12 mouse cellular contexts compared by ENCODE assay signal in the genomic region with DNA sequence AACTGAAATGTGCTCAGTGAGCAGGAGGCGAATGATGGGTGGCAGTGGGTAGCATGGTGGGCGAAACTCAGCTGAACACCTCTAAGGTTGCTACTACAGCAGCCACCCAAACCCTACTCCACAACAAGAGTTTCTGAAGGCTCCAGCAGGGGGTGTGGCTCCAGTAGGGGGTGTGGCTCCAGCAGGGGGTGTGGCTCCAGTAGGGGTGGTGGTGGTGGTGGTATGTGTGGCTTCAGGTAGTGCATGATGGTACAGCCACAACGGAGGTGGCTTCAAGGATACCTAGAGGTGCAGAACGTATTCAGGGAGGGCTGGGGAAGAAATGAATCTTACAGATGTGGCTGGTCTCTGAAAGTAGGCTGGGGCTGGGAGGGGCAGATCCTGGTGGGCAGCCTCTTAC. TPM values are rescaled to one million over a fixed set of nuclear protein-coding genes. Genes with fewer than 3 reads are reported as not detected.
DNase-seq lines count a peak whose midpoint lies in the region; ATAC-seq and TF ChIP-seq lines count a peak whose summit lies in the region.
"Had no signal": no experiment of that assay in that cellular context is flagged by ENCODE, and none has a peak within 500 bp of the region (broad histone marks: within the 10 kb centered on the region; RNA-seq: fewer than 3 reads in every experiment).

No protein-coding gene starts in this region.

- no peak for ATAC-seq in midbrain, embryonic 11.5 days (ENCODE audit: low FRiP score)
- no peak for ATAC-seq in midbrain, embryonic 15.5 days (replicated peaks)
- ATAC-seq: Patski had no signal

- DNase-seq in midbrain, embryonic 11.5 days (ENCODE audit: low spot score, missing footprints): peak; percentile 74
- peak; percentile 46 for DNase-seq in ES-E14 (ENCODE audit: low read depth, low spot score)
- peak; percentile 72 for DNase-seq in induced T-regulatory cell, adult 2 months (ENCODE audit: low read depth)
- peak; percentile 51 for DNase-seq in thymus, postnatal 14 days
- no peak for DNase-seq in cerebellum, adult 9-10 months
- DNase-seq in frontal cortex, postnatal 36 days (ENCODE audit: low spot score in 2 of 2): no peak
- no peak for DNase-seq in cerebellum, postnatal 10 days
- DNase-seq: gastrocnemius, postnatal 36 days; kidney, postnatal 14 days had no signal

- H3K36me3 ChIP-seq in midbrain, embryonic 11.5 days (ENCODE audit: control insufficient read depth, insufficient read depth, low read length): no peaks in the 10 kb centered on the region; the same call in 1 of the 2 replicates
- no peaks in the 10 kb centered on the region for H3K36me3 ChIP-seq in midbrain, embryonic 15.5 days (replicated peaks)
- no peaks in the 10 kb centered on the region for H3K36me3 ChIP-seq in ES-E14 (ENCODE audit: control insufficient read depth, insufficient read depth, low read length, poor library complexity, severe bottlenecking)

- no peak overlapping the region for H3K9ac ChIP-seq in midbrain, embryonic 11.5 days (ENCODE audit: low read length)
- H3K9ac ChIP-seq in midbrain, embryonic 15.5 days: no peak overlapping the region
- no peak overlapping the region for H3K9ac ChIP-seq in ES-E14 (ENCODE audit: insufficient read depth, low read depth, low read length, poor library complexity, severe bottlenecking)

- no peaks in the 10 kb centered on the region for H3K27me3 ChIP-seq in midbrain, embryonic 11.5 days (ENCODE audit: control insufficient read depth, insufficient read depth, low read length)
- no peaks in the 10 kb centered on the region for H3K27me3 ChIP-seq in midbrain, embryonic 15.5 days (replicated peaks)
- H3K27me3 ChIP-seq: Patski had no signal

- H3K4me3 ChIP-seq in midbrain, embryonic 11.5 days (ENCODE audit: low read depth, low read length): no peak overlapping the region
- no peak overlapping the region for H3K4me3 ChIP-seq in midbrain, embryonic 15.5 days
- H3K4me3 ChIP-seq in ES-E14 (ENCODE audit: insufficient read depth in 1 of 2, low read depth in 1 of 2, low read length in 2 of 2, poor library complexity in 1 of 2, severe bottlenecking in 1 of 2): no peak overlapping the region
- H3K4me3 ChIP-seq: erythroblast, embryonic 14.5 days had no signal

- 73% methylated on average over 4 of the region's 4 CpGs for WGBS in midbrain, embryonic 11.5 days
- WGBS in midbrain, embryonic 15.5 days: 76% methylated on average over 4 of the region's 4 CpGs

- H3K4me2 ChIP-seq in midbrain, embryonic 11.5 days: no peak overlapping the region
- H3K4me2 ChIP-seq in midbrain, embryonic 15.5 days: no peak overlapping the region

- no peaks in the 10 kb centered on the region for H3K9me3 ChIP-seq in midbrain, embryonic 11.5 days (ENCODE audit: control insufficient read depth, low read length)
- no peaks in the 10 kb centered on the region for H3K9me3 ChIP-seq in midbrain, embryonic 15.5 days
- H3K9me3 ChIP-seq in ES-E14 (ENCODE audit: control insufficient read depth, insufficient read depth, low read depth, low read length): no peaks in the 10 kb centered on the region

- peaks cover 20% of the 10 kb centered on the region for H3K4me1 ChIP-seq in midbrain, embryonic 11.5 days (ENCODE audit: control insufficient read depth, insufficient read depth, low read length)
- H3K4me1 ChIP-seq in midbrain, embryonic 15.5 days: peaks cover 59% of the 10 kb centered on the region
- H3K4me1 ChIP-seq in ES-E14 (ENCODE audit: control insufficient read depth in 2 of 2, insufficient read depth in 2 of 2, low read length in 2 of 2, poor library complexity in 1 of 2): peaks cover 0 to 19% of the 10 kb centered on the region in 2 experiments; a peak in 1 of 4 replicates

- in situ Hi-C loops in ES-E14 (cut with MboI; ENCODE audit: low sequenced_read_pairs in 2 of 2, unreplicated experiment in 2 of 2): no loop called here

- no peak overlapping the region for H3K27ac ChIP-seq in midbrain, embryonic 11.5 days (ENCODE audit: low read depth, low read length)
- no peak overlapping the region for H3K27ac ChIP-seq in midbrain, embryonic 15.5 days
- no peak overlapping the region for H3K27ac ChIP-seq in ES-E14 (ENCODE audit: insufficient read depth, low read depth, low read length, poor library complexity, severe bottlenecking)

TF ChIP-seq in ES-E14, 5 proteins besides CTCF, POLR2A, EP300 and RAD21:
- TF ChIP-seq CHD2 (IDR thresholded peaks at IDR 0.05; ENCODE audit: low read depth, low read length): no peak
- TF ChIP-seq MAFK (IDR thresholded peaks at IDR 0.05; ENCODE audit: insufficient read depth, low read depth, low read length): no peak
- no peak for TF ChIP-seq ZC3H11A (IDR thresholded peaks at IDR 0.05; ENCODE audit: borderline replicate concordance, low read depth, low read length)
- no peak for TF ChIP-seq ZNF384 (IDR thresholded peaks at IDR 0.05; ENCODE audit: low read depth, low read length)
- TF ChIP-seq HCFC1 (IDR thresholded peaks at IDR 0.05; ENCODE audit: borderline replicate concordance, insufficient read depth, low read length): no peak

RNA-seq across cellular contexts. Expression of a gene that starts 5.7 kb away (rescaled TPM):
- 21.3 and 21.4 TPM in 2 replicates for polyA plus RNA-seq in midbrain, embryonic 11.5 days (2014; fragmentation: Nextera tagmentation; extraction: Ambion mirVana)
- polyA plus RNA-seq in midbrain, embryonic 15.5 days (2015; fragmentation: Nextera tagmentation; extraction: Ambion mirVana): 70.6 and 71.3 TPM in 2 replicates
- total RNA-seq in ES-E14 (2012; rRNA removed): 8.3 and 13.5 TPM in 2 replicates

Comparison
In these comparisons a context has a peak if more than half of its experiments do, and no peak if none do; other contexts are left out.
1. DNase-seq: peak in midbrain, embryonic 11.5 days (single experiment), ES-E14 (single experiment), induced T-regulatory cell, adult 2 months (single experiment) and thymus, postnatal 14 days (single experiment); none in cerebellum, adult 9-10 months (single experiment), frontal cortex, postnatal 36 days (0 of 2) and cerebellum, postnatal 10 days (0 of 2).